Mouse (Mus musculus) lung, adult 2 months (tissue): ENCODE results near the gene Gdpd1.

Source experiments
- CTCF ChIP-seq: fragments of 200-500 bp; IDR thresholded peaks from 2 replicates; pipeline ENCODE4 v1.5.1; 2011; ENCODE audit warnings: mild to moderate bottlenecking, low read length, control low read depth; ENCODE audit not compliant: insufficient read depth
- POLR2A ChIP-seq: fragments of 200-500 bp; IDR thresholded peaks from 2 replicates; pipeline ENCODE4 v1.6.1; 2011; ENCODE audit warnings: low read depth, mild to moderate bottlenecking, control low read depth, low read length, borderline replicate concordance; ENCODE audit errors: extremely low read depth

DNA sequence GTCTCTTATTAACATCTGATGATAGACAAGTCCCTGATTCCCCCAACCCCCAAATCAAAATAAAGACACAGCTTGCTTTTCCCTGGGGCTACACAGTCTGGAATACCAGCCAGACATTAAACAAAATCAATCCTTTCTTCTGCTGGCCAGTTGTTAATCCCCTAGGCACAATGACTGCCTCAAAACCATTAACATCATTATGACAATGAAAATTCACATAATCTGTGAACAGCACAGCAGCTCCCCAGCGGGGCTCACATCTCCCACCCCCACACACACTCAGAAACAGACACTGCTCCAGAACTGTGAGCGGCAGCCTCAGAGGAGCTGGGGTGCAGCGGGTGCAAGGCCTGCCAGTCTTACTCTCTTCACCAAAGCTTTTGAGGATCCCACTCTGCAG is 83.6 kb downstream of the Gdpd1 start:
- TF ChIP-seq CTCF (no peak), POLR2A (no peak)
